Mouse (Mus musculus) gonadal fat pad, adult 2 months (tissue): ENCODE results near the gene Isg20l2. TPM values are rescaled to one million over a fixed set of nuclear protein-coding genes. Genes with fewer than 3 reads are reported as not detected.

Experiments
- DNase-seq: peaks from one replicate; pipeline ENCODE4 v3.0.0-alpha.2; 2012; ENCODE audit warnings: low read depth
- polyA plus RNA-seq: library from polyadenylated mRNA; depleted of rRNA; stranded (reverse); fragments of >200 nt; gene quantifications from 2 replicates; pipeline ENCODE4 v1.2.3, GENCODE M21; 2012

The Isg20l2 gene
- polyA plus RNA-seq, 1 experiment = 11.0 TPM

GRCm38 (mm10) chr3:87910573-87911141 lies 19.5 kb upstream of the Isg20l2 start:
- no peak for DNase-seq

GRCm38 (mm10) chr3:87913491-87913890 lies 16.6 kb upstream of the Isg20l2 start:
- DNase-seq = no peak

GRCm38 (mm10) chr3:87913891-87914290 lies 16.2 kb upstream of the Isg20l2 start:
- DNase-seq = no peak

GRCm38 (mm10) chr3:87916990-87917389 lies 13.1 kb upstream of the Isg20l2 start:
- no peak for DNase-seq

- no peak for DNase-seq
Measured at GRCm38 (mm10) chr3:87918551-87918950, 11.6 kb upstream of the Isg20l2 start.

GRCm38 (mm10) chr3:87919336-87920108 lies 10.6 kb upstream of the Isg20l2 start, which contains the start of gene Mrpl24:
TSS of gene Mrpl24 (plus strand) at chr3:87919506.
- DNase-seq = no peak

- no peak for DNase-seq
Measured at GRCm38 (mm10) chr3:87920270-87920943, 9.7 kb upstream of the Isg20l2 start.

DNA sequence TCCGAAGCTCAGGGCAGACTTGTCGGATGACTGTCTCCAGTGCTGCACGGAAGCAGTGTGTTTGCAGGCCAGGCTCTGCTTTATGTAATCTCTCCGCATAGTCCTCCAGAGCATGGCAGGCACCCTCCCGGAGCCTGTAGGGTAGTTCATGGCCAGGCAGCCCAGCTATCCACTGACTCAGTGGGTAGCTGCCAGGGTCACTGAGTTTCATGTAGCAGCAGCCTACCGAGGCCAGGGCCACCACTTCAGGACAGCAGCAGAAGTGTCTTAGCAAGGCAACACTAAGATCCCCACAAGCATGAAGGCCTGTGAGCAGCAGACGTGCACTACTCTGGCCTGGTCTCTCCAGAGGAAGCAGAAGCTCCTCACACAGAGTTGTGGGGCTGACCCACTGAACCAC lies 5.1 kb upstream of the Isg20l2 start:
- no peak for DNase-seq

- no peak for DNase-seq
Measured at GRCm38 (mm10) chr3:87927452-87927851, 2.7 kb upstream of the Isg20l2 start.

- DNase-seq = no peak
Measured at GRCm38 (mm10) chr3:87929341-87930077, 605 bp upstream of the Isg20l2 start.

- no peak for DNase-seq
Measured at GRCm38 (mm10) chr3:87934026-87934425, 3.9 kb downstream of the Isg20l2 start.

- DNase-seq = no peak
Measured at GRCm38 (mm10) chr3:87934501-87934900, 4.4 kb downstream of the Isg20l2 start.

- DNase-seq = no peak
Measured at GRCm38 (mm10) chr3:87935201-87935600, 5.1 kb downstream of the Isg20l2 start.

DNA sequence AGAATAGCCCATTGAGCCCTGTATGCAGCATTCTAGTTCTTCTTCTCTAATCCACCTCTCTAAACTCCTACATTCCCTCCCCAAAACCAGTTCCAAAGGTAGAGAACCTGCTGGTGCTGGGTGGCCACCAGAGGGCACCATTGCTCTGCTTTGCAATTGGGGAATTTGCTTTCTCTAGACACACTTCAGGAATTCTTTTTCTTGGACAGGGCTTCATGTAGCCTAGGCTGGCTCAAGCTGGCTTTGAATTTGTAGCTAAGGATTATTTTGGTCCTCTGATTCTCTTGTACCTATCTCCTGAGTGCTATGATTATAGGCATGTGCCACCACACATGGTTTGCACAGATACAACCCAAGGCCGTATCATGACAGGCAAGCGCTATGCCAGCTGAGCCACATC lies 5.7 kb downstream of the Isg20l2 start:
- no peak for DNase-seq

DNA sequence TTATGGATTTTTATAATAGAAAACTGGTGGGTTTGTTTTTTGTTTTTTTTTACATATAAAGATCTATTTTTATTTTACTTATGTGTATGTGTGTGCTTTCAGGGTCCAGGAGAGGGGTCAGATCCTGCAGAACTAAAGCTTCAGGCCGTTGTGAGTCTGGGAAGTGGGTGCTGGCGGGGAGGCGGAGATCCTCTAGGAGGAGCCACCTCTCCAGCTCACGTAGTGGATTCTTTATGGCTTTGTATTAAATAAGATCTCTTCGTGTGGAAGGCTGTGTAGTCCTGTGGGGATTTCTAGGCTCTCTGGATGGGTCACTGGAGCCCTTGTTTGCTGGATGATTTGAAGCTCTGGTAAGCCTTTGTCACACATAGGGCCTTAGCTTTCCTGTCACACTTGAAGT lies 10.5 kb downstream of the Isg20l2 start:
- DNase-seq = no peak

DNA sequence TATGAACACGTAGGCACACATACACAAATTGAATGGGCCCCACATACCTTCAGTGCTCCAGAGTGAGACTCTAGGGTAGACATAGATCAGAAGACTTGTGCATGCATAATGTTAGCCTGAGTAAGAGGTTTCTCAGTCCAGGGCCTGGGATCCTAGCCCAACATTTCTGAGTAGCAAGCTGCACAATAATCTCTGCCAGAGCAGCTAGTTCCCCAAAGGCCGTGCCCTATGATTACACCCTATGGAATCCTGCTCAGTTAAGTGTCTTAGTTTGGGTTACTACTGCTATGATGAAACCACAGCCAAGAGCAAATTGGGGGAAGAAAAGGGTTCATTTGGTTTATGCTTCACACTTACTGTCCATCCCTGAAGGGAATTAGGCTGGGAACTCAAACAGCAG lies 12.4 kb downstream of the Isg20l2 start:
- DNase-seq = no peak

GRCm38 (mm10) chr3:87943586-87943985 lies 13.5 kb downstream of the Isg20l2 start:
- no peak for DNase-seq

GRCm38 (mm10) chr3:87944838-87945600 lies 14.9 kb downstream of the Isg20l2 start:
- no peak for DNase-seq

GRCm38 (mm10) chr3:87945781-87946540 lies 15.8 kb downstream of the Isg20l2 start:
- DNase-seq = no peak

DNA sequence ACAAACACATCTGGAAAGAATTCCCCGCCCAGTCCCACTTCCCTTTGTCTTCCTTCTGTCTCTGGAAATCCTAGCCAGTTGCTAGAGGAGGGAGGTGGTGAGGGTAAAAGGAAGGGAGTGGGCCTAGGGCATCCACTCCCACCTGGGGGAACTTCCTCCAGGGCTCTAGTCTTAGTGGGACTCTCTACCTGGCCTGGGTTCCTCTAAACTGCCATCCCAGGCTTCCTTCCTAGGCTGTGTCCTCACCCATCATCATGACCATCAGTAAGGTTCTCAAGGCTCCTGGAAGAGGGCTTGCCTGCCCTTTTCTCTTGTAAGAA lies 16.4 kb downstream of the Isg20l2 start:
- no peak for DNase-seq
